Mouse (Mus musculus): ENCODE results near the gene Rbm17. TPM values are rescaled to one million over a fixed set of nuclear protein-coding genes. Genes with fewer than 3 reads are reported as not detected.

The Rbm17 gene
- polyA plus RNA-seq, 1 experiment from 2014 or later = 58.1 TPM

GRCm38 (mm10) chr2:11535966-11536365, 68.0 kb downstream of the Rbm17 start:
- WGBS = 61% methylated on average over 8 of the region's 8 CpGs
- no peak for TF ChIP-seq CTCF (IDR thresholded peaks at IDR 0.05; ENCODE audit: low read depth)

More at GRCm38 (mm10) chr2:11535966-11536365, 68.0 kb downstream of the Rbm17 start:
- Histone ChIP-seq H3K4me2 (replicated peaks; ENCODE audit: low read depth) (peak overlapping the region; percentile 81), H3K9me3 (ENCODE audit: control insufficient read depth) (no peaks in the 10 kb centered on the region), H3K4me3 (ENCODE audit: low read depth, low read length) (peak overlapping the region; percentile 41), H3K36me3 (ENCODE audit: control insufficient read depth, insufficient read depth) (no peaks in the 10 kb centered on the region), H3K27ac (ENCODE audit: low read depth, low read length) (no peak overlapping the region), H3K4me1 (replicated peaks; ENCODE audit: control insufficient read depth, insufficient read depth, low read length) (no peaks in the 10 kb centered on the region), H3K27me3 (replicated peaks; ENCODE audit: control insufficient read depth, insufficient read depth, low read length) (no peaks in the 10 kb centered on the region), H3K9ac (ENCODE audit: low read depth, low read length) (0 out of 2 replicates have a peak overlapping the region, but pooled peaks have one; percentile 60)
- ATAC-seq = no peak

Other genes with a start within 250 kb of the Rbm17 start
- gene Pfkfb3, start 50.1 kb downstream of the Rbm17 start, polyA plus RNA-seq (2015; fragmentation: Nextera tagmentation; extraction: Ambion mirVana) = 12.7 and 13.4 TPM in 2 replicates
- gene Gm17490, start 22.1 kb upstream of the Rbm17 start, polyA plus RNA-seq (2015; fragmentation: Nextera tagmentation; extraction: Ambion mirVana) = not detected in 2 replicates
- gene Il2ra, start 38.7 kb upstream of the Rbm17 start, polyA plus RNA-seq (2015; fragmentation: Nextera tagmentation; extraction: Ambion mirVana) = 0.05 and 0.16 TPM in 2 replicates
- gene Il15ra, start 101.1 kb upstream of the Rbm17 start, polyA plus RNA-seq (2015; fragmentation: Nextera tagmentation; extraction: Ambion mirVana) = 3.7 and 4.9 TPM in 2 replicates
- 56.6 and 59.0 TPM in 2 replicates for gene Fbh1, start 173.4 kb upstream of the Rbm17 start, polyA plus RNA-seq (2015; fragmentation: Nextera tagmentation; extraction: Ambion mirVana)
- gene Ankrd16, start 173.7 kb upstream of the Rbm17 start, polyA plus RNA-seq (2015; fragmentation: Nextera tagmentation; extraction: Ambion mirVana) = 22.4 and 25.3 TPM in 2 replicates

Measured in intestine, postnatal 0 days (tissue).